Mouse (Mus musculus) liver, postnatal 0 days (tissue): ENCODE measurements around the gene Zdhhc14. TPM values are rescaled to one million over a fixed set of nuclear protein-coding genes. Genes with fewer than 3 reads are reported as not detected.

ENCODE experiments used
- ATAC-seq: fragments of 200-750 bp; cut with Nextera tagmentation; 2 replicates; pipeline ENCODE4 v1.8.0; 2017; ENCODE audit warnings: mild to moderate bottlenecking, moderate library complexity
- DNase-seq: peaks from one replicate; pipeline ENCODE4 v3.0.0-alpha.2; 2016
- H3K27ac ChIP-seq: fragments of 300-500 bp; sonication (generic); 2 replicates; pipeline ENCODE4 v1.5.1; 2014; ENCODE audit warnings: antibody characterized with exemption, moderate library complexity, mild to moderate bottlenecking, low read depth
- H3K27me3 ChIP-seq: fragments of 300-500 bp; sonication (generic); 2 replicates; pipeline ENCODE4 v1.6.1; 2014; ENCODE audit warnings: low read length, control low read depth, mixed read lengths; ENCODE audit not compliant: insufficient read depth
- H3K36me3 ChIP-seq: fragments of 300-500 bp; sonication (generic); replicated peaks from 2 replicates; pipeline ENCODE4 v1.6.1; 2014; ENCODE audit warnings: mild to moderate bottlenecking, control low read depth, low read length, moderate library complexity, mixed read lengths; ENCODE audit not compliant: insufficient read depth
- H3K4me1 ChIP-seq: fragments of 300-500 bp; sonication (generic); 2 replicates; pipeline ENCODE4 v1.6.1; 2014; ENCODE audit warnings: antibody characterized with exemption, mild to moderate bottlenecking, control low read depth; ENCODE audit not compliant: insufficient read depth
- H3K4me2 ChIP-seq: fragments of 300-500 bp; sonication (generic); 2 replicates; pipeline ENCODE4 v1.6.1; 2014; ENCODE audit warnings: low read depth, mild to moderate bottlenecking, low read length, moderate library complexity, mixed read lengths
- H3K4me3 ChIP-seq: fragments of 300-500 bp; sonication (generic); 2 replicates; pipeline ENCODE4 v1.5.1; 2014; ENCODE audit warnings: low read depth, low read length
- H3K9ac ChIP-seq: fragments of 300-500 bp; sonication (generic); replicated peaks from 2 replicates; pipeline ENCODE4 v1.6.1; 2014; ENCODE audit warnings: mild to moderate bottlenecking, moderate library complexity
- H3K9me3 ChIP-seq: fragments of 300-500 bp; sonication (generic); 2 replicates; pipeline ENCODE4 v1.6.1; 2016; ENCODE audit warnings: mild to moderate bottlenecking, control low read depth, low read length, mixed read lengths
- CTCF ChIP-seq: sonication (generic); IDR thresholded peaks from 2 replicates; pipeline ENCODE4 v1.5.1; 2016; ENCODE audit warnings: antibody characterized with exemption, low read depth
- EP300 ChIP-seq: IDR thresholded peaks from 2 replicates; pipeline ENCODE4 v1.6.1; 2016; ENCODE audit warnings: antibody characterized with exemption, low read depth, mild to moderate bottlenecking
- WGBS: fragments of 180-500 bp; shearing (Covaris S2); extraction: QIAGEN DNeasy Blood & Tissue Kit; methylation state at CpG from one replicate; pipeline ENCODE4 v1.1.7; 2014; ENCODE audit not compliant: insufficient replicate concordance; 5-methylcytosine and 5-hydroxymethylcytosine counted together
- polyA plus RNA-seq: library from polyadenylated mRNA; unstranded; fragments of >200 nt; fragmentation: Nextera tagmentation; extraction: Ambion mirVana; gene quantifications from 2 replicates; pipeline ENCODE4 v1.2.1, GENCODE M21; 2015

The Zdhhc14 gene
- polyA plus RNA-seq, 1 experiment from 2014 or later: 2.7 TPM

- no peak for TF ChIP-seq EP300
- no peak for TF ChIP-seq CTCF
- 64% methylated on average over 4 of the region's 4 CpGs for WGBS
- H3K4me1 ChIP-seq: peaks cover 35% of the 10 kb centered on the region
- no peaks in the 10 kb centered on the region for H3K27me3 ChIP-seq
- H3K4me2 ChIP-seq: peak overlapping the region; percentile 49; the same call in 1 of the 2 replicates
- no peak overlapping the region for H3K9ac ChIP-seq
- ATAC-seq (no peak), DNase-seq (no peak)
- H3K36me3 ChIP-seq: no peaks in the 10 kb centered on the region
- no peaks in the 10 kb centered on the region for H3K9me3 ChIP-seq
- no peak overlapping the region for H3K4me3 ChIP-seq
- H3K27ac ChIP-seq: peak overlapping the region; percentile 72; the same call in 1 of the 2 replicates
These were observed 15.7 kb downstream of the Zdhhc14 start for GRCm38 (mm10) chr17:5508030-5508429.

- 52% methylated on average over 9 of the region's 9 CpGs for WGBS
These were observed 18.2 kb downstream of the Zdhhc14 start for GRCm38 (mm10) chr17:5510564-5510963.

GRCm38 (mm10) chr17:5511724-5512123, 19.4 kb downstream of the Zdhhc14 start:
- no peak overlapping the region for H3K9ac ChIP-seq

More at GRCm38 (mm10) chr17:5510564-5510963, 18.2 kb downstream of the Zdhhc14 start:
- TF ChIP-seq EP300: no peak
- no peak for TF ChIP-seq CTCF
- Histone ChIP-seq H3K27ac (peak overlapping the region; percentile 59; the same call in 1 of the 2 replicates), H3K4me3 (no peak overlapping the region), H3K36me3 (no peaks in the 10 kb centered on the region), H3K4me2 (peak overlapping the region; percentile 53), H3K9me3 (no peaks in the 10 kb centered on the region), H3K9ac (peak overlapping the region; percentile 46; the same call in 1 of the 2 replicates), H3K4me1 (peaks cover 30% of the 10 kb centered on the region), H3K27me3 (no peaks in the 10 kb centered on the region)
- ATAC-seq: no peak
- DNase-seq: peak; percentile 29

GRCm38 (mm10) chr17:5519466-5519865, 27.1 kb downstream of the Zdhhc14 start:
- H3K9me3 ChIP-seq: no peaks in the 10 kb centered on the region

More at GRCm38 (mm10) chr17:5511724-5512123, 19.4 kb downstream of the Zdhhc14 start:
- H3K27me3 ChIP-seq: no peaks in the 10 kb centered on the region
- no peak for ATAC-seq
- no peak for DNase-seq
- no peaks in the 10 kb centered on the region for H3K36me3 ChIP-seq
- 56% methylated on average over 6 of the region's 6 CpGs for WGBS
- H3K27ac ChIP-seq: no peak overlapping the region
- peak overlapping the region; percentile 11 for H3K4me2 ChIP-seq
- no peak for TF ChIP-seq CTCF
- no peak for TF ChIP-seq EP300
- H3K4me1 ChIP-seq: peaks cover 27% of the 10 kb centered on the region
- H3K9me3 ChIP-seq: no peaks in the 10 kb centered on the region
- H3K4me3 ChIP-seq: no peak overlapping the region

GRCm38 (mm10) chr17:5519910-5520592, 27.7 kb downstream of the Zdhhc14 start:
- DNase-seq (no peak), ATAC-seq (no peak)
- Histone ChIP-seq H3K27me3 (no peaks in the 10 kb centered on the region), H3K36me3 (no peaks in the 10 kb centered on the region), H3K27ac (no peak overlapping the region), H3K4me2 (no peak overlapping the region), H3K4me1 (no peaks in the 10 kb centered on the region), H3K9me3 (no peaks in the 10 kb centered on the region), H3K4me3 (no peak overlapping the region), H3K9ac (no peak overlapping the region)
- no peak for TF ChIP-seq EP300
- no peak for TF ChIP-seq CTCF
- 79% methylated on average over 13 of the region's 13 CpGs for WGBS

More at GRCm38 (mm10) chr17:5519466-5519865, 27.1 kb downstream of the Zdhhc14 start:
- 88% methylated on average over 10 of the region's 10 CpGs for WGBS
- H3K4me1 ChIP-seq: no peaks in the 10 kb centered on the region
- ATAC-seq (no peak), DNase-seq (no peak)
- H3K27ac ChIP-seq: no peak overlapping the region
- H3K27me3 ChIP-seq: no peaks in the 10 kb centered on the region
- no peak overlapping the region for H3K4me3 ChIP-seq
- H3K9ac ChIP-seq: no peak overlapping the region
- no peak overlapping the region for H3K4me2 ChIP-seq
- TF ChIP-seq CTCF (no peak), EP300 (no peak)
- no peaks in the 10 kb centered on the region for H3K36me3 ChIP-seq

- no peaks in the 10 kb centered on the region for H3K27me3 ChIP-seq
- TF ChIP-seq EP300 (no peak), CTCF (no peak)
- H3K4me3 ChIP-seq: no peak overlapping the region
- DNase-seq (no peak), ATAC-seq (no peak)
- no peak overlapping the region for H3K9ac ChIP-seq
- no peak overlapping the region for H3K27ac ChIP-seq
- 44% methylated on average over 1 of the region's 1 CpGs for WGBS
- no peaks in the 10 kb centered on the region for H3K36me3 ChIP-seq
- H3K4me2 ChIP-seq: no peak overlapping the region
- H3K9me3 ChIP-seq: no peaks in the 10 kb centered on the region
- no peaks in the 10 kb centered on the region for H3K4me1 ChIP-seq
These were observed 29.2 kb downstream of the Zdhhc14 start for GRCm38 (mm10) chr17:5521532-5521931.

- DNase-seq (no peak), ATAC-seq (no peak)
- H3K4me2 ChIP-seq: no peak overlapping the region
- H3K9me3 ChIP-seq: no peaks in the 10 kb centered on the region
- no peak overlapping the region for H3K27ac ChIP-seq
- H3K4me3 ChIP-seq: no peak overlapping the region
- H3K36me3 ChIP-seq: no peaks in the 10 kb centered on the region
- no peaks in the 10 kb centered on the region for H3K27me3 ChIP-seq
- TF ChIP-seq CTCF (no peak), EP300 (no peak)
- H3K4me1 ChIP-seq: no peaks in the 10 kb centered on the region
- WGBS: 90% methylated on average over 6 of the region's 6 CpGs
- no peak overlapping the region for H3K9ac ChIP-seq
These were observed 37.2 kb downstream of the Zdhhc14 start for GRCm38 (mm10) chr17:5529552-5529951.
